Comparison of ENCODE assay signal across 8 mouse cellular contexts in genomic region chr9:22327099-22327474, GRCm38 (mm10). TPM values are rescaled to one million over a fixed set of nuclear protein-coding genes. Genes with fewer than 3 reads are reported as not detected.
A peak's percentile ranks its signal among the peaks of the same experiment; 100 is the strongest.
DNase-seq lines count a peak whose midpoint lies in the region; ATAC-seq and TF ChIP-seq lines count a peak whose summit lies in the region.

No protein-coding gene starts in this region.

- H3K4me2 ChIP-seq in hindbrain, postnatal 0 days (ENCODE audit: low read depth, low read length) = peak overlapping the region; percentile 73
- H3K4me2 ChIP-seq in liver, embryonic 15.5 days = peak overlapping the region; percentile 81

- no peak for DNase-seq in testis, postnatal 10 days (ENCODE audit: low spot score)
- DNase-seq in hindbrain, postnatal 0 days (ENCODE audit: low spot score) = peak; percentile 3
- peak; percentile 27 for DNase-seq in ovary, postnatal 14 days (ENCODE audit: low spot score)
- DNase-seq in layer of hippocampus, adult 8-10 months (ENCODE audit: low spot score in 2 of 2) = no peak

- no peak for TF ChIP-seq POLR2A in testis, adult 2 months (IDR thresholded peaks at IDR 0.05; ENCODE audit: control insufficient read depth, low read depth, low read length)

- H3K36me3 ChIP-seq in testis, adult 2 months (ENCODE audit: control insufficient read depth, insufficient read depth, low read length) = no peaks in the 10 kb centered on the region
- no peaks in the 10 kb centered on the region for H3K36me3 ChIP-seq in hindbrain, postnatal 0 days (ENCODE audit: insufficient read depth, low read length)
- peaks cover 24% of the 10 kb centered on the region for H3K36me3 ChIP-seq in liver, embryonic 15.5 days (replicated peaks)

- H3K4me1 ChIP-seq in testis, adult 2 months (ENCODE audit: control insufficient read depth, insufficient read depth, low read length) = peaks cover 18% of the 10 kb centered on the region
- 0 out of 2 replicates have a peak, but pooled peaks cover 3% of the 10 kb centered on the region for H3K4me1 ChIP-seq in hindbrain, postnatal 0 days (ENCODE audit: insufficient read depth, low read length)
- H3K4me1 ChIP-seq in liver, embryonic 15.5 days (replicated peaks) = peaks cover 45% of the 10 kb centered on the region

- WGBS in hindbrain, postnatal 0 days = 13% methylated on average over 9 of the region's 9 CpGs
- WGBS in liver, embryonic 15.5 days (ENCODE audit: insufficient replicate concordance) = 34% methylated on average over 9 of the region's 9 CpGs

- TF ChIP-seq CTCF in testis, adult 2 months (IDR thresholded peaks at IDR 0.05; ENCODE audit: control insufficient read depth, insufficient read depth, insufficient replicate concordance, low read depth, low read length) = no peak
- no peak for TF ChIP-seq CTCF in hindbrain, postnatal 0 days (IDR thresholded peaks at IDR 0.05; ENCODE audit: low read depth)

- peak overlapping the region; percentile 69 for H3K27ac ChIP-seq in testis, adult 2 months (ENCODE audit: control insufficient read depth, insufficient read depth, low read depth, low read length)
- peak overlapping the region; percentile 59; the same call in 1 of the 2 replicates for H3K27ac ChIP-seq in hindbrain, postnatal 0 days
- peak overlapping the region; percentile 61 for H3K27ac ChIP-seq in liver, embryonic 15.5 days (replicated peaks)

- H3K27me3 ChIP-seq in testis, adult 2 months (ENCODE audit: control insufficient read depth, insufficient read depth, low read length) = no peaks in the 10 kb centered on the region
- H3K27me3 ChIP-seq in hindbrain, postnatal 0 days (ENCODE audit: insufficient read depth, low read length) = no peaks in the 10 kb centered on the region
- no peaks in the 10 kb centered on the region for H3K27me3 ChIP-seq in liver, embryonic 15.5 days

- H3K9me3 ChIP-seq in hindbrain, postnatal 0 days (ENCODE audit: low read length) = no peaks in the 10 kb centered on the region
- no peaks in the 10 kb centered on the region for H3K9me3 ChIP-seq in liver, embryonic 15.5 days (replicated peaks)

- peak overlapping the region; percentile 45; the same call in 1 of the 2 replicates for H3K9ac ChIP-seq in hindbrain, postnatal 0 days (replicated peaks; ENCODE audit: low read length)
- peak overlapping the region; percentile 58 for H3K9ac ChIP-seq in liver, embryonic 15.5 days

- peak overlapping the region; percentile 80 for H3K4me3 ChIP-seq in testis, adult 2 months (ENCODE audit: control insufficient read depth, low read depth, low read length)
- peak overlapping the region; percentile 41 for H3K4me3 ChIP-seq in hindbrain, postnatal 0 days (ENCODE audit: low read length)
- peak overlapping the region; percentile 57 for H3K4me3 ChIP-seq in liver, embryonic 15.5 days (replicated peaks)

- ATAC-seq in erythroblast, adult 5-6 weeks (replicated peaks; ENCODE audit: low FRiP score, poor library complexity, severe bottlenecking) = peak; percentile 46; the same call in 1 of the 2 replicates
- ATAC-seq in hindbrain, postnatal 0 days = no peak
- no peak for ATAC-seq in liver, embryonic 15.5 days (ENCODE audit: insufficient read depth)
- ATAC-seq in erythroid progenitor cell, adult 5-6 weeks (replicated peaks; ENCODE audit: low FRiP score, poor library complexity, severe bottlenecking) = no peak

RNA-seq across cellular contexts. Expression of gene Zfp810, which starts 19.6 kb away (rescaled TPM):
- 2.5 and 2.6 TPM in 2 replicates for polyA plus RNA-seq in testis, adult 2 months (2012; rRNA removed)
- 0.63 and 4.0 TPM in 2 replicates for total RNA-seq in erythroblast, adult 5-6 weeks (2015; ENCODE audit: low replicate concordance)
- total RNA-seq in erythroblast, adult 5-6 weeks (2017; ENCODE audit: low replicate concordance) = 0.43 and 3.2 TPM in 2 replicates
- 25.4 and 41.4 TPM in 2 replicates for total RNA-seq in hindbrain, postnatal 0 days (2014; rRNA removed)
- polyA plus RNA-seq in hindbrain, postnatal 0 days (2015; fragmentation: Nextera tagmentation; extraction: Ambion mirVana) = 24.2 and 25.1 TPM in 2 replicates
- 2.5 and 2.7 TPM in 2 replicates for polyA plus RNA-seq in liver, embryonic 15.5 days (2015; fragmentation: Nextera tagmentation; extraction: Ambion mirVana)
- total RNA-seq in layer of hippocampus, adult 8-10 months (2022) = 10 to 100 TPM; 17.6 to 20.9 (median 19.9) TPM
- 2.1 and 4.3 TPM in 2 replicates for total RNA-seq in erythroid progenitor cell, adult 5-6 weeks (2015; ENCODE audit: low replicate concordance)
- 0.64 and 4.5 TPM in 2 replicates for total RNA-seq in erythroid progenitor cell, adult 5-6 weeks (2017; ENCODE audit: low replicate concordance)

Comparison
In these comparisons a context has a peak if more than half of its experiments do, and no peak if none do; other contexts are left out.
1. DNase-seq: peak in hindbrain, postnatal 0 days (single experiment) and ovary, postnatal 14 days (single experiment); none in testis, postnatal 10 days (single experiment) and layer of hippocampus, adult 8-10 months (0 of 2).
2. Peak in every context shown above with its lines, with median percentiles within 50 percentile points of each other: H3K27ac ChIP-seq and H3K4me3 ChIP-seq.